Mouse (Mus musculus): Measurements from ENCODE around the gene Cnr2.

GRCm38 (mm10) chr4:135872015-135872414 lies 23.2 kb upstream of the Cnr2 start:
- TF ChIP-seq CTCF (IDR thresholded peaks at IDR 0.05) (no peak), POLR2A (IDR thresholded peaks at IDR 0.05; ENCODE audit: insufficient read depth, low read depth, low read length) (no peak), EP300 (IDR thresholded peaks at IDR 0.05; ENCODE audit: insufficient read depth, low read depth, low read length) (no peak)
